Mouse (Mus musculus): ENCODE results near the gene Dstyk. TPM values are rescaled to one million over a fixed set of nuclear protein-coding genes. Genes with fewer than 3 reads are reported as not detected.

Dstyk gene
- polyA plus RNA-seq (2017; shearing (Covaris generic)), result 8.1 TPM

DNA sequence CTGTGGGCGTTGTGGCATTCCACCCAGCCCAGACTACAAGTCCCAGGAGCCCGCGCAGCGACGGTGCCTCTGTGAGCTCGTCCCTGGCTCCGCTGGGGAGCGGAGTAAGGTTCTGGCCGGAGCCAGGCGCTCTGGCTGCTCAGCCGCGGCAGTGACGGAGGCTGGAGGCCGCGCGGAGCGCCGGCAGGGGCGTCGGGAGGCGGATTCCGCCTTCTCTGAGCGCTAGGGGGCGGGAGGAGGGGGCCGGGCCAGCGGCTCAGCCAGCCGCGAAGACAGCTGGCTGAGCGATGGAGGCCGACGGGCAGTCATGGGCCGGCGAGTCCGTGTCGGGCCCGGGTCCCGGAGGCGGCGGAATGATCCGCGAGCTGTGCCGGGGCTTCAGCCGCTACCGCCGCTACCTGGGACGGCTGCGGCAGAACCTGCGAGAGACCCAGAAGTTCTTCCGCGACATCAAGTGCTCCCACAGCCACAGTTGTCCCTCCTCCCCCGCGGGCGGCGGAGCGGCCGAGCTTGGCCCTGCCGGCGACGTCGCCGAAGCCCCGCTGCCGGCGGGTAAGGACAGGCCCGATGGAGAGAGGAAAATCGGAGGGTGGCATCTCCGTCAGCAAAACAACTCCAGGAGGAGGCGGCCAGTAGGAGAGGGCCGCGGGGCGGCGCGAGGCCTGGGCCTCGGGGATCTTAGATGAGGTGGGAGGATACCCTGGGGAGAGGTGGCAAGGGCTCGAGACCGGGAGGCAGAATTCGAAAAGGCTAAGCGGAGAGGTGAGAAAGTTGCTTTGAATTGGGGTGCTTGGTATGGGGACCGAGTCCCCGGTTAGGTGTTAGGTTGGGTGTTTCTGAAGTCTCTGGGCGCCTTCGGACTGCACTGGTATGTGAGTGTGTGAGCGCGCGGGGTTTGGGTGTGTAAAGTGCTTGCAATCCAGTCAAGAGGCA, at the start of gene Dstyk:
Dstyk (plus strand) TSS at position 237 of the 933 bp plus-strand sequence.

GRCm38 (mm10) chr1:132390691-132391579, 26.4 kb upstream of the Dstyk start, which contains the start of gene Tmcc2:
Tmcc2 (minus strand) TSS chr1:132391281.

GRCm38 (mm10) chr1:132476928-132477691, 59.8 kb downstream of the Dstyk start, which contains the start of gene Rbbp5:
Rbbp5 (plus strand) TSS chr1:132477365.

GRCm38 (mm10) chr1:132506058-132506457, 88.7 kb downstream of the Dstyk start, which contains the start of gene Tmem81:
Tmem81 (plus strand) TSS chr1:132506230.

Other genes starting within 250 kb of the Dstyk start
- 0.55 TPM for gene Lemd1, start 226.1 kb upstream of the Dstyk start, polyA plus RNA-seq (2017; shearing (Covaris generic))
- gene AC124108.1, start 226.1 kb upstream of the Dstyk start, polyA plus RNA-seq (2017; shearing (Covaris generic)), result not detected
- gene Gm10188, start 187.8 kb upstream of the Dstyk start, polyA plus RNA-seq (2017; shearing (Covaris generic)), result not detected
- not detected for gene Klhdc8a, start 118.9 kb upstream of the Dstyk start, polyA plus RNA-seq (2017; shearing (Covaris generic))
- gene Nuak2, start 101.4 kb upstream of the Dstyk start, polyA plus RNA-seq (2017; shearing (Covaris generic)), result 3.8 TPM
- gene Tmcc2, start 26.3 kb upstream of the Dstyk start, polyA plus RNA-seq (2017; shearing (Covaris generic)), result 0.32 TPM
- gene Rbbp5, start 59.8 kb downstream of the Dstyk start, polyA plus RNA-seq (2017; shearing (Covaris generic)), result 35.1 TPM
- 2.9 TPM for gene Tmem81, start 88.7 kb downstream of the Dstyk start, polyA plus RNA-seq (2017; shearing (Covaris generic))
- gene Cntn2, start 125.7 kb downstream of the Dstyk start, polyA plus RNA-seq (2017; shearing (Covaris generic)), result 0.10 TPM

Measured in effector memory CD4-positive, alpha-beta T cell, adult 7 months (primary cell).